Mouse (Mus musculus) MEL (cell line): ENCODE measurements around the gene 1700001O22Rik. TPM values are rescaled to one million over a fixed set of nuclear protein-coding genes. Genes with fewer than 3 reads are reported as not detected.

ENCODE experiments used
- DNase-seq: peaks from one replicate; pipeline ENCODE4 v3.0.0; 2011; ENCODE audit warnings: low read depth, low spot score
- H3K27ac ChIP-seq: 2 replicates; pipeline ENCODE4 v1.5.1; 2012; ENCODE audit warnings: low read depth, mild to moderate bottlenecking, control low read depth, low read length, moderate library complexity; ENCODE audit not compliant: control insufficient read depth
- H3K27me3 ChIP-seq, 2 experiments: fragments of 150-350 bp in 1 of 2; sonication (generic) in 1 of 2; 2 replicates each; pipeline ENCODE4 v1.6.1; 2012; ENCODE audit warnings: low read length in 2 of 2, mild to moderate bottlenecking in 2 of 2, improper control_type of control experiment in 1 of 2, moderate library complexity in 1 of 2; ENCODE audit not compliant: insufficient read depth in 2 of 2, control insufficient read depth in 1 of 2
- H3K36me3 ChIP-seq, 2 experiments: 2 replicates each; pipeline ENCODE4 v1.6.1; 2012 to 2014; ENCODE audit warnings: low read length in 2 of 2, improper control_type of control experiment in 1 of 2, inconsistent platforms in 1 of 2, mild to moderate bottlenecking in 1 of 2; ENCODE audit not compliant: insufficient read depth in 2 of 2, control insufficient read depth in 1 of 2
- H3K4me1 ChIP-seq, 2 experiments: fragments of 150-350 bp in 1 of 2; sonication (generic) in 1 of 2; 2 replicates each; pipeline ENCODE4 v1.6.1; 2012; ENCODE audit warnings: low read length in 2 of 2, improper control_type of control experiment in 1 of 2, mild to moderate bottlenecking in 1 of 2; ENCODE audit not compliant: insufficient read depth in 2 of 2, control insufficient read depth in 1 of 2
- H3K4me3 ChIP-seq, 2 experiments: fragments of 150-350 bp in 1 of 2; sonication (generic) in 1 of 2; 2 replicates each; pipeline ENCODE4 v1.5.1; 2012; ENCODE audit warnings: low read depth in 2 of 2, low read length in 2 of 2, mild to moderate bottlenecking in 2 of 2, moderate library complexity in 2 of 2, control low read depth in 1 of 2, improper control_type of control experiment in 1 of 2; ENCODE audit not compliant: control insufficient read depth in 1 of 2, insufficient read depth in 1 of 2
- H3K79me2 ChIP-seq: 2 replicates; pipeline ENCODE4 v1.6.1; 2012; ENCODE audit warnings: mild to moderate bottlenecking, low read length, moderate library complexity; ENCODE audit not compliant: control insufficient read depth, poor library complexity, insufficient read depth
- H3K9ac ChIP-seq: 2 replicates; pipeline ENCODE4 v1.6.1; 2012; ENCODE audit warnings: low read depth, mild to moderate bottlenecking, control low read depth, low read length, moderate library complexity; ENCODE audit not compliant: control insufficient read depth, poor library complexity, severe bottlenecking
- H3K9me3 ChIP-seq: fragments of 150-350 bp; sonication (generic); replicated peaks from 2 replicates; pipeline ENCODE4 v1.6.1; 2012; ENCODE audit warnings: mild to moderate bottlenecking, low read length, improper control_type of control experiment, moderate library complexity; ENCODE audit not compliant: insufficient read depth
- BHLHE40 ChIP-seq: IDR thresholded peaks from 2 replicates; pipeline ENCODE4 v1.6.1; 2012; ENCODE audit warnings: low read depth, mild to moderate bottlenecking, inconsistent platforms, low read length, improper control_type of control experiment, borderline replicate concordance
- CHD1 ChIP-seq: IDR thresholded peaks from 2 replicates; pipeline ENCODE4 v1.6.1; 2012; ENCODE audit warnings: low read depth, mild to moderate bottlenecking, inconsistent platforms, low read length, improper control_type of control experiment
- CTCF ChIP-seq, 3 experiments: IDR thresholded peaks in 2 of 3; conservative IDR thresholded peaks in 1 of 3; 2 replicates each; pipeline ENCODE4 v1.5.1; 2011 to 2012; ENCODE audit warnings: low read length in 3 of 3, low read depth in 2 of 3, mild to moderate bottlenecking in 2 of 3, improper control_type of control experiment in 1 of 3, inconsistent platforms in 1 of 3, mixed read lengths in 1 of 3, moderate library complexity in 1 of 3; ENCODE audit not compliant: control insufficient read depth in 1 of 3, insufficient read depth in 1 of 3, poor library complexity in 1 of 3, severe bottlenecking in 1 of 3
- E2F4 ChIP-seq: IDR thresholded peaks from 2 replicates; pipeline ENCODE4 v1.6.1; 2011; ENCODE audit warnings: low read depth, low read length, improper control_type of control experiment, borderline replicate concordance
- ELF1 ChIP-seq: IDR thresholded peaks from 2 replicates; pipeline ENCODE4 v1.6.1; 2014; ENCODE audit warnings: low read depth, mild to moderate bottlenecking, inconsistent platforms, low read length, improper control_type of control experiment, moderate library complexity
- EP300 ChIP-seq, 2 experiments: IDR thresholded peaks; 2 replicates each; pipeline ENCODE4 v1.6.1; 2011; ENCODE audit warnings: improper control_type of control experiment in 2 of 2, low read length in 2 of 2, low read depth in 1 of 2, mild to moderate bottlenecking in 1 of 2
- ETS1 ChIP-seq: IDR thresholded peaks from 2 replicates; pipeline ENCODE4 v1.6.1; 2012; ENCODE audit warnings: low read depth, mild to moderate bottlenecking, inconsistent platforms, low read length, improper control_type of control experiment, moderate library complexity
- GABPA ChIP-seq: IDR thresholded peaks from 2 replicates; pipeline ENCODE4 v1.6.1; 2012; ENCODE audit warnings: low read depth, mild to moderate bottlenecking, inconsistent platforms, low read length, improper control_type of control experiment, moderate library complexity
- GATA1 ChIP-seq: IDR thresholded peaks from 2 replicates; pipeline ENCODE4 v1.6.1; 2011; ENCODE audit warnings: low read depth, low read length, improper control_type of control experiment
- HCFC1 ChIP-seq: IDR thresholded peaks from 2 replicates; pipeline ENCODE4 v1.6.1; 2012; ENCODE audit warnings: low read depth, mild to moderate bottlenecking, inconsistent platforms, low read length, improper control_type of control experiment, moderate library complexity
- JUND ChIP-seq: IDR thresholded peaks from 2 replicates; pipeline ENCODE4 v1.6.1; 2011; ENCODE audit warnings: low read depth, mild to moderate bottlenecking, improper control_type of control experiment, low read length
- MAFK ChIP-seq: IDR thresholded peaks from 2 replicates; pipeline ENCODE4 v1.6.1; 2011; ENCODE audit warnings: low read depth, mild to moderate bottlenecking, low read length, improper control_type of control experiment, borderline replicate concordance
- MEF2A ChIP-seq: IDR thresholded peaks from 2 replicates; pipeline ENCODE4 v1.6.1; 2014; ENCODE audit warnings: low read depth, mild to moderate bottlenecking, inconsistent platforms, low read length, improper control_type of control experiment; ENCODE audit not compliant: poor library complexity, insufficient replicate concordance, severe bottlenecking; ENCODE audit errors: extremely low read depth
- MXI1 ChIP-seq: IDR thresholded peaks from 2 replicates; pipeline ENCODE4 v1.6.1; 2011; ENCODE audit warnings: mild to moderate bottlenecking, low read depth, low read length, improper control_type of control experiment
- MYB ChIP-seq: IDR thresholded peaks from 2 replicates; pipeline ENCODE4 v1.6.1; 2011; ENCODE audit warnings: mild to moderate bottlenecking, low read depth, low read length, improper control_type of control experiment
- MYC ChIP-seq: IDR thresholded peaks from 2 replicates; pipeline ENCODE4 v1.6.1; 2011; ENCODE audit warnings: low read depth, mild to moderate bottlenecking, low read length, improper control_type of control experiment, moderate library complexity
- NELFE ChIP-seq: IDR thresholded peaks from 2 replicates; pipeline ENCODE4 v1.6.1; 2011; ENCODE audit warnings: low read depth, low read length, improper control_type of control experiment
- POLR2AphosphoS5 ChIP-seq: IDR thresholded peaks from 2 replicates; pipeline ENCODE4 v1.6.1; 2012; ENCODE audit warnings: low read depth, borderline replicate concordance, mild to moderate bottlenecking, inconsistent platforms, low read length, moderate library complexity, mixed read lengths
- RAD21 ChIP-seq: IDR thresholded peaks from 2 replicates; pipeline ENCODE4 v1.6.1; 2011; ENCODE audit warnings: mild to moderate bottlenecking, low read depth, low read length, improper control_type of control experiment
- RCOR1 ChIP-seq: IDR thresholded peaks from 2 replicates; pipeline ENCODE4 v1.6.1; 2012; ENCODE audit warnings: low read depth, mild to moderate bottlenecking, inconsistent platforms, low read length, improper control_type of control experiment
- SIN3A ChIP-seq: IDR thresholded peaks from 2 replicates; pipeline ENCODE4 v1.6.1; 2012; ENCODE audit warnings: low read length, improper control_type of control experiment, inconsistent platforms
- SMC3 ChIP-seq: IDR thresholded peaks from 2 replicates; pipeline ENCODE4 v1.6.1; 2011; ENCODE audit warnings: low read depth, low read length, improper control_type of control experiment
- TAL1 ChIP-seq: IDR thresholded peaks from 2 replicates; pipeline ENCODE4 v1.6.1; 2012; ENCODE audit warnings: mild to moderate bottlenecking, inconsistent platforms, low read length, moderate library complexity, mixed read lengths
- TCF12 ChIP-seq: IDR thresholded peaks from 2 replicates; pipeline ENCODE4 v1.6.1; 2014; ENCODE audit warnings: low read depth, mild to moderate bottlenecking, inconsistent platforms, low read length, improper control_type of control experiment, moderate library complexity
- USF2 ChIP-seq, 2 experiments: IDR thresholded peaks; 2 replicates each; pipeline ENCODE4 v1.6.1; 2011 to 2012; ENCODE audit warnings: improper control_type of control experiment in 2 of 2, low read length in 2 of 2, borderline replicate concordance in 1 of 2, inconsistent platforms in 1 of 2, low read depth in 1 of 2, mild to moderate bottlenecking in 1 of 2; ENCODE audit not compliant: insufficient read depth in 1 of 2
- ZC3H11A ChIP-seq: IDR thresholded peaks from 2 replicates; pipeline ENCODE4 v1.6.1; 2012; ENCODE audit warnings: low read depth, mild to moderate bottlenecking, inconsistent platforms, low read length, improper control_type of control experiment
- ZKSCAN1 ChIP-seq: IDR thresholded peaks from 2 replicates; pipeline ENCODE4 v1.6.1; 2012; ENCODE audit warnings: low read depth, mild to moderate bottlenecking, inconsistent platforms, low read length, improper control_type of control experiment, moderate library complexity
- ZMIZ1 ChIP-seq: IDR thresholded peaks from 2 replicates; pipeline ENCODE4 v1.6.1; 2012; ENCODE audit warnings: low read depth, mild to moderate bottlenecking, inconsistent platforms, low read length, improper control_type of control experiment, moderate library complexity
- polyA plus RNA-seq, 2 experiments: library from polyadenylated mRNA; stranded (reverse) in 1 of 2; unstranded in 1 of 2; fragments of >175 nt in 1 of 2; fragments of >200 nt in 1 of 2; gene quantifications; 2 replicates each; pipeline versions ENCODE4 v1.2.1 to v1.2.4; 2012; ENCODE audit warnings: low replicate concordance in 2 of 2, low read depth in 1 of 2; ENCODE audit not compliant: insufficient read length in 2 of 2, insufficient read depth in 1 of 2, missing spikeins in 1 of 2
- total RNA-seq: library from RNA; depleted of rRNA; stranded (reverse); fragments of 300-350 nt; gene quantifications from 2 replicates; pipeline ENCODE4 v1.2.3, GENCODE M21; 2012

Gene 1700001O22Rik
- total and polyA plus RNA-seq, 3 experiments = 0.50 to 1.8 TPM; not detected in 1

DNA sequence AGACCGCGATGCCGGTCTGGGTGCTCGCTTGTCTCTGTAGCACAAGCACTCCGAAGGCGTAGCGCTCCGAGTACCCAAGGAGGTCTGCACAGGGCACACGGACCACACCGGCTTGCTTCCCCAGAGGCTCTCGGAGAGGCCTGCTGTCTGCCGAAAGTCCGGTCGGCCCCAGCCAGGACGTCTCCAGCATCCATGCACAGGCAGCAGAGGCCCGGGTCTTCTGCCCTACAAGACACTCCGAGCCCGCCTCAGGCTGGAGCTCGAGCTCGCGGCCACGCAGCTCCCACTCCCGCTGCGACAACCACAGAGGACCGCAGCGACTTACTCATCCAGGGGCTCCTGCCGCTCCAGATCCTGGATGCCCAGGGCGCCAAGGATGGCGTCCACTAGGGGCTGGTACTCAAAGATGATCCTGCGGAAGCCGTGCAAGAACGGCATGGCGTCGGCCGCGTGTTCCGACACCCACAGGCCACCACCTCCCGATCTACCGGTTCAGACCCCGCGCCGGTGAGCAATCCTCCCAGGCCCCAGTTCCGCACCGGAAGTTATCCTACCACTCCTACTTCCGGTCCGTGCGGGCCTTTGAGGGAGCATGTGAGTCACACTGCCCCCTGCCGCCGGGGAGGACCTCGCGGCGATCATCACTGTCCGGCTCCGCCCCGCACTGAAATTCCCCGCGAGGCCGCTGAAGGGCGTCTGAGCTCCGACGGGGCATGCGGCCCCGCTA, 24.5 kb upstream of the 1700001O22Rik start (continued):
- TF ChIP-seq MYC (peak; percentile 37; the same call in 1 of the 2 replicates), ZMIZ1 (0 out of 2 replicates have a peak, but pooled peaks have one; percentile 5), HCFC1 (peak; percentile 93), GATA1 (no peak), SMC3 (peak; percentile 25; the same call in 1 of the 2 replicates), POLR2AphosphoS5 (no peak), EP300 (IDR thresholded peaks at IDR 0.05; ENCODE audit: low read depth in 1 of 2, low read length in 2 of 2) (no peak; a peak in 1 of 4 replicates)

DNA sequence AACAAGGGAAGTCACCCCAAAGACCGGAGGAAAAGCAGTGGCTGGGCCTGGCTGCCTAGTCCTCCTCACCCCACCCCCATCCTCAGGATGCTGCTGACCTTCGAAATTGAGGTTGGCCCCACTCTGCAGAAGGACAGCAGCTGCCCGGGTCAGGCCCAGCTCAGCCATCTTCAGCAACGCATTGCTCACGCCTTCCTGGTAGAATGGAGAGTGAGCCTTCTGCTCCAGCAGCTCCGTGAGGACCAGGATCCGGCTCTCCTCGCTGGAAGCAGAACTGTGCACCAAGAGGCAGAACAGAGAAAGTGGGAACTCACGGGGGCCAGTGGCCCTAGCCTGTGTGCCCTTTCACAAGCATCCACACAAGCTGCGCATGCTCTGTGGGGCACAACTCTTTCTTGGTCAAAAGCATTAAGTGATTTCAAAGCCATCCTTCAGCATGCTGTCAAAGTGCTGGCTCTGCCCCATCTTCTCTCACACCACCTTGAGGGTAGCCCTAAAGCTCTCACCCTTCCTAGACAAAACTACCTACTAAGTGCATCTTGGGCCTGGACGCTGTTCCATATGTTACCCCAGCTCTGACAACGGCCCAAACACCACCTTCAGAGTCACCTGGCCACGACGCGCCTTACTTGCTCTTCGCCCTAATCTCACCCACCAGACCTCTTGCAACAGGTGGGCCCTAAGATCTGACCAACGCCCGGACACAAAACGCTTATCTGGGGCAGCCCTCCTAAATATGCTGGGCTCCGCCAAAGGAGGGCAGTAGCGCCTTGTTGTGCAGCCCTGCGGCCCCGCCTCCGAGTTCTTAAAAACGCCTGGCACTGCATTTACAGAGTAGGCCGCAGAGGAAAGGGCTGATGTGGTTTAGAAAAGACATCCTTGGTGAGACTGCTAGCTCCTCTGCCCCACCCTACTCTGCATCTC, 23.6 kb upstream of the 1700001O22Rik start:
- Histone ChIP-seq H3K9me3 (no peaks in the 10 kb centered on the region), H3K79me2 (peaks cover 21% of the 10 kb centered on the region), H3K36me3 (peaks cover 0 to 13% of the 10 kb centered on the region in 2 experiments; a peak in 2 of 4 replicates), H3K27ac (peak overlapping the region; percentile 40), H3K4me3 (peak overlapping the region; percentile 70 to 97), H3K27me3 (no peaks in the 10 kb centered on the region), H3K4me1 (peaks cover 2 to 16% of the 10 kb centered on the region in 2 experiments; a peak in 3 of 4 replicates), H3K9ac (peak overlapping the region; percentile 92)
- DNase-seq = peak; percentile 82
- TF ChIP-seq CHD1 = no peak
- no peak for TF ChIP-seq MYC
- TF ChIP-seq GABPA = no peak
- TF ChIP-seq TCF12 = peak; percentile 58; the same call in 1 of the 2 replicates
- no peak for TF ChIP-seq MAFK
- TF ChIP-seq NELFE = no peak
- peak; percentile 89 for TF ChIP-seq ZKSCAN1
- TF ChIP-seq RCOR1 = no peak
- 0 out of 4 replicates have a peak, but pooled peaks of 1 of the 2 experiments have one; percentile 29 for TF ChIP-seq EP300 (IDR thresholded peaks at IDR 0.05; ENCODE audit: low read depth in 1 of 2, low read length in 2 of 2)
- peak; percentile 29 for TF ChIP-seq MXI1
- peak; percentile 49; the same call in 1 of the 2 replicates for TF ChIP-seq HCFC1
- TF ChIP-seq POLR2AphosphoS5 = no peak
- TF ChIP-seq SMC3 = no peak
- peak; percentile 54 for TF ChIP-seq SIN3A
- TF ChIP-seq ZMIZ1 = 0 out of 2 replicates have a peak, but pooled peaks have one; percentile 17
- no peak for TF ChIP-seq BHLHE40
- no peak for TF ChIP-seq ZC3H11A
- TF ChIP-seq GATA1 = 0 out of 2 replicates have a peak, but pooled peaks have one; percentile 20
- TF ChIP-seq TAL1 = peak; percentile 75
- TF ChIP-seq RAD21 = peak; percentile 0; the same call in 1 of the 2 replicates
- no peak for TF ChIP-seq ELF1
- peak in 2 of 3 experiments; percentile 49 to 50; a peak in 4 of 6 replicates for TF ChIP-seq CTCF (IDR thresholded peaks at IDR 0.05 in 2 of 3, conservative IDR thresholded peaks at IDR 0.05 in 1 of 3; ENCODE audit: control insufficient read depth in 1 of 3, insufficient read depth in 1 of 3, low read depth in 2 of 3, low read length in 3 of 3, poor library complexity in 1 of 3, severe bottlenecking in 1 of 3)
- TF ChIP-seq MEF2A = no peak
- no peak for TF ChIP-seq USF2 (IDR thresholded peaks at IDR 0.05; ENCODE audit: borderline replicate concordance in 1 of 2, insufficient read depth in 1 of 2, low read depth in 1 of 2, low read length in 2 of 2)
- no peak for TF ChIP-seq ETS1
- no peak for TF ChIP-seq E2F4
- no peak for TF ChIP-seq MYB
- TF ChIP-seq JUND = no peak
